Mouse (Mus musculus) cerebellum, postnatal 36 days (tissue): ENCODE data around the gene Sdr39u1.
A peak's percentile ranks its signal among the peaks of the same experiment; 100 is the strongest.

Experiments
- DNase-seq, 2 experiments: peaks; one replicate each; pipeline ENCODE4 v3.0.0; 2021 to 2022; ENCODE audit warnings: mixed read lengths in 2 of 2

Gene Sdr39u1

DNA sequence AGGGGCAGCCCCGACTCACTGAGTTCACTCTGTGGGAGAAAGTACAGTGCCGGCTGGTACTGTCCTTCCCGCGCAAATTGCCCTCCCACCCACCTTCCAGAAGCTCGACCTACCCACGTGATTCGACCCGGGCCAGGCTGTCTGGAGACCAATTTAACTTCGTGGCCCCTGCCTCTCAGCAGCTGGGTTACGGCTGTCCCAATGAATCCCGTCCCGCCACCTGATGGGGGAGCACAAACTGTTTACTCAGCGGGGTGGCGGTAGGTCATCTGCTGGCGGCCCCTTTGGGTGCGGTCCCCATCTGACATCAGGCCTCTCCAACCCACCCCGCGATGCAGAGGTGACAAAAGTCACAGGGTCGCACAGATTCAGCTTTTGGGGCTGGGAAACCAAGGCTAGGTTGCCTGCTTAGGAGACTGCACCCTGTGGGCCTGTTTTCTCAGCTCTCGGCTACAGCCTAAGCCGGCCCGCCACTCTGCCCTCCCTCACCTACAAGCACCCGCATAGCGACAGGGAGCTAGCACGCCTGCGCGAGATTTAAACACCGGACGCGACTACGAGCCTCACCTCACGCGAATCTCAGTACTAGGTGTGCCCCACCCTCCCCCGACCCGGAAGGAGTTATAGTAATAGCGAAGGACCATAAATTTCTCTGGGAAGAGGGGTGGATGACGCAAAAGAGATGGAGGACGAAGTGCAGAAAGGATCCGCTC, at the start of gene Sdr39u1:
Sdr39u1 (minus strand) TSS at position 593 of the 713 bp plus-strand sequence.
- peak; percentile 92 to 93 for DNase-seq

DNA sequence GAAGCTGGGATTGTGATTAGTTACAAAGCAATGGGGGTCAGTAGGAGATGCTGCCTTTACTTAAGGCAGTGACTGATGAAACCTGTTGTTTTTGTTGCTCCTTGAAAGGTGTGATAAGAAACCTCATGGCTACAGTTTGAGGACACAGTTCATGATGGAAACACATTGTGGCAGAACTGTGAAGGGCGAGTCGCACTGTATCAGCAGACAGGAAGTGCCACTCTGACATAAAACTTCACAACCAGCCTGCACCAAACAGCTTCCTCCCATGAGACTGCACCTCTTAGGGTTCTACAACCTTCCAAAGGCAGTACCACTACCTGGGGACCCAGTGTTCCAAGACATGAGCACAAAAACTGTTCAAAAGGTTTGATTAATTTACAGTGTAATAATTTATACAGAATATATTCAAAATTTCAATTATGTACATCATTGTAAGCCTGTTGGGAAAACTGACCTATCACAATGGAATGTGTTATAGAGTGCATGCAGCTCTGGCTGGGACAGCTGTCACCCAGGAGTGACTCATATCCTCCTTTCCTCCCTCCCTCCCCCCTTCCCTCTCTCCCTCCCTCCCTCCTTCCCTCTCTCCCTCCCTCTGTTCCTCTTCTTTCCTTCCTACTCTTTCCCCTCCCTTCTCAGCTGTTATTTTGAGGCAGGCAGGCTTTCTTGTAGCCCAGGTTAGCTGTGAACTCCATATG, 46.3 kb upstream of the Sdr39u1 start:
- no peak for DNase-seq

DNA sequence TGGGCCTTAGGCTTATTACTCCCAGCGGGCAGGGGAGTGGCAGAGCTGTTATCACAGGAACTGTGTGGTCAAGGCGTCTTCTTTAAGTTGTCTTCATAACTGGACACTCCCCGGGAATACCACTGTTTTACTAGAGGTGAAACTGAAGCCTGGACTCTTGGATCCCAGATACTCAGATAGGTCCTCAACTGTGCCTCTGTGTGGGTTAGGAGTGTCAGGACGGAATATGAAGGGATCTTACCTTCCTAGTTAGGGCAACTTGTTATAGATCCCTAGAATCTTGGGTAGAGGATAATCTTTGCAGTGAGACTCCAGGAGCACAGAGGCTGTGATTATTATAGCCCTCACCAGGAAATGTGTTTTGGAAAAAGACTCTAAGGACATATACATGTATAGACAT, 44.5 kb upstream of the Sdr39u1 start, which contains the start of gene Cma1:
Cma1 (minus strand) TSS at position 101 of the 400 bp plus-strand sequence.
- no peak for DNase-seq

DNA sequence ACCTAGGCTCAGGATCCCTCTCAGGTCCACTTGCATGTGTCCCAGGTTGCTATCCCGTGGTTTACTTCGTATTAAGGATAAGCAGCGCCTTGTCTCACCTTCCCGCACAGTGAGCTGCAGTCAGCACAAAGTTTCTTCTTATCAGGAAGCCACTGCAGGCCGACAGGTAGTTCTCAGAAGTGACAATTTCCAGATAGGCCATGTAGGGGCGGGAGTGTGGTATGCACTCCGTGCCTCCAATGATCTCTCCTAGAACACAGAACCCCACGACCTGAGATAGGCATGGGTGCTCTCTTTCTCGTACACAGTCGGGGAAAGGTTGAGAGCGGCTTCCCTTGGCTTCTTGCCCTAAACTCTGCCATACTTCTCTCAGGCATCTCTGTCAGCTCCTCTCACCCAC, 43.5 kb upstream of the Sdr39u1 start:
- DNase-seq: no peak

DNA sequence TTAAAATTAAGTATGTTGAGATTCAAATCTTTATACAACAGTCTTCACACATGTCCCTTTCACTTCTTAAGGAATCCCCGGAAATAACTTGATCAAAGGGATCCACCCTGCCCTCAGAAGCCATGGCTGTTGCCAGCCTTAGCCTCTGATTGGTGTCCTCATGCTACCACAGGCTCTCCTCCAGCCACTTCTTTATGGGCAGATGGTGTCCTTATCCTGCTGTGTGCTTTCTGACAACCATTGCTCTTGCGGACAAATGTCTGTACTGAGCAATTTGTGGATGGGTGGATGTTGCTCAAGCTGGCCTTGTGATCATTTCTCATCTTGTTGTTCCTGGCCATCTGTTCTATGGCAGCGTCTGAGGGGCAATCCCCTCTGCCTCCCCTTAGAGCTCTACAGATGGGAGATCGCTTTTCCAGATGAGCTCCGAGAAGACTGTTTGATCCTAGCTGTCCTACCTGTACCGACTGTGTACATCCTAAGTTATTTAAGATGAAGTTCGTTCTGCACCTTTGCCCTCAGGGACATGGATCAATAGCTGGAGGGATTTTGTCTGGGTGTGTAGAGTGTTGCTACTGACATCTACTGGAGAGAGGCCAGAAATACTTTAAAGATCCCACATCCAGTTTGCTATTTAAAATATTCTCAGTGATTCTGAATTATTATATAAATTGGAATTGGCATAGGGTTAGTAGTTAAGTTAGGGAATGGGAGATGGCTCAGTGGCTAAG, 40.1 kb upstream of the Sdr39u1 start:
- DNase-seq: peak in 1 of 2 experiments; percentile 12

DNA sequence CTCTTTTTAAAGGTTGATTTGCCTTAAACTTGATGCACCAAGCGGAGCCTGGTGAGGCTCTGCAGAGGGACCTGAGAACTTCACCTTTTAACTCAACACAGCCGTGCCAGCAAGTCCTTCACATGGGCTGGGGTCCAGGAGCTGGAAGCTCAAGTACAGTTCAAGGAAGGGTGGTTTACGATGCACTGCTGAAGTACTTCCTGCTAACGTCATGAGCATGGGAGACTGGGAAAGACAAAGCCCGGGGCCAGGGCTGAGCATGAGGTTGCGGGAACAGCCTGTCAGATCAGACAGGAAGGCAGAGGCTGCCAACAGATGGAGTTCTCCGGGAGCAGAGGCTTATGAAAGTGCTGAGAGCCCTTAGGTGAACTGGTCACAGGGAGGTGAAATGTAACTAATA, 33.5 kb upstream of the Sdr39u1 start:
- no peak for DNase-seq

DNA sequence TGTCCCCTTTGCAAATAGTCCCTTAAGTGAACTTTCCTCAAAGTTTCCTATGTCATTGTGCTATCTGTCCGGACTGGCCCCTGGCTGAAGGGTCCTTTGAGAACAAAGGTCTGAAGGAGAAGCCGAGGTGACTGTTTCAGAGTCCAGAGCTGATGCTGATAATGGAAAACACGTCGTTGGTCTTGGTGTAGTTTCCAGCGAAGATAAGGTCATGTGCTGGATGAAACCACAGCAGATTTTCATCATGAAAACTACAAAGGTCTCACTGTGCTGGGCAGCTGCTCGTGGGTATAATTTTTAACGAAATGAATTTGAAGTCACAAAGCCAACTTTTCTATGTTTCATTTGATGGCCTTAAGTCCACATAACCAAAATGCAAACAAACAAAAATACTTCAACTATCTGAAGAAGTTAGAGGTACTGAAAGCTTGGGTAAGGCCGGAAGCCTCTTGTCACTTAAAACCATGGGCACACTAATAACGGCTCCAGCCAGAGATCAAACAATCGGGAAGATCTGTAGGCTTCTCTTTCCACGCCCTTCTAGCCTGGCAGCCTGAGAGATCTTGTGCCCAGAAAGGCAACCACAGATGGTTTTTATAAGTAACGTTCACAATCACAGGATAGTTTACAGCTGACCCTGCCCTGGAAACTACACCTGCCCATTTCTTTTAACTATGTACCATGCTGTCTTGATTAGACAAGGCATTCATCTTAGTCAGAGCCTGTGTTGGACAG, 29.3 kb upstream of the Sdr39u1 start:
- DNase-seq: no peak

DNA sequence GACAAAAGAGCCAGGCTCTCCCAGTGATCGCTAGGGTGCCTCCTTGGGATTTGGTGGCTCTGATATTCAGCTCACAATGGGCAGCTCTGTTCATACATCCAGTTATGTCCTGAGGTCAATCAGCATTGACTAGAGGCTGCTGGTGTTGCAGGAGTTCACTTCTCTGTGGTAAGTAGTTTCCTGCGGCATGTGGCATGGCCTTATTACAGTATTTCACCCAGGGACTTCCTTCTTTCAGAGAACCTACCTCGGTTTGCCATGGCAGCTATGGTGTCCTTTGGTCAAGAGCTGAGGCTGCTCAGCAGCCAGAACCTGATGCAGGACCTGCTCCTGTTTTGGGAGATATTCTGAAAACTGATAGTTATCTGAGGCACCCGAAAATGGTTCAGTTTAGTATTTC, 26.8 kb upstream of the Sdr39u1 start:
- no peak for DNase-seq

DNA sequence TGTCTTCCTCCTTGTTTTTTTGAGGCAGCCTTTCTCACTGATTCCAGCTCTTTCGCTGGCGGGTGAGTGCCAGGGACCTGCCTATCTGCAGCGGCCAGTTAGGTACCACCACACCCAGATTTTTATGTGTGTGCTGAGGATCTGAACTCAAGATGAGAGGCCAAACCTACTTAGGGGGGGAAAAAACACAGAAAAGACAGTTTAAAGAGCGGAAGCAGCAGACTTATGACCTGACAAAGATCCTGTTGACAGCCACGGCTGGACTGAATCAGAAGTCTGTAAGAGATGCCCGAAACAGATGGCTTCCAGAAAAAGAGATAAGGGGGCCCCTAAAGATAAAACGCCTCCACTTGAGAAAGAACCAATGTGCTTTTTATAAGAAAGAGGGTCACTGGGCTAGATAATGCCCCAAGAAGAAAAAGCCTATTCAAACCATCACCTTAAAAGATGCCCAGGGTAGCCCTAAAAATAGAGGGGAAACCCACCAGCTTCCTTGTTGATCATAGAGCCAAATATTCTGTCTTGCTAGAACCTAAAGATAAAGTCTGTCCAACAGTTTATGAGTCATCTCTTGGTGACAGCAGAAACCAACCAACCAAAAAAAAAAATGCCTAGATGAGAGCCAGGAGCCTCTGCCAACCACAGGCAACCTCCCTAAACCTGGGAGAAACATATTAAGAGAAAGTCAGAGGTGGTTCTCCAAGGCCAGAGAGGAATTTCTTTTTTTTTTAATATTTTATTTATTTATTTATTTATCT, 22.6 kb upstream of the Sdr39u1 start:
- no peak for DNase-seq

DNA sequence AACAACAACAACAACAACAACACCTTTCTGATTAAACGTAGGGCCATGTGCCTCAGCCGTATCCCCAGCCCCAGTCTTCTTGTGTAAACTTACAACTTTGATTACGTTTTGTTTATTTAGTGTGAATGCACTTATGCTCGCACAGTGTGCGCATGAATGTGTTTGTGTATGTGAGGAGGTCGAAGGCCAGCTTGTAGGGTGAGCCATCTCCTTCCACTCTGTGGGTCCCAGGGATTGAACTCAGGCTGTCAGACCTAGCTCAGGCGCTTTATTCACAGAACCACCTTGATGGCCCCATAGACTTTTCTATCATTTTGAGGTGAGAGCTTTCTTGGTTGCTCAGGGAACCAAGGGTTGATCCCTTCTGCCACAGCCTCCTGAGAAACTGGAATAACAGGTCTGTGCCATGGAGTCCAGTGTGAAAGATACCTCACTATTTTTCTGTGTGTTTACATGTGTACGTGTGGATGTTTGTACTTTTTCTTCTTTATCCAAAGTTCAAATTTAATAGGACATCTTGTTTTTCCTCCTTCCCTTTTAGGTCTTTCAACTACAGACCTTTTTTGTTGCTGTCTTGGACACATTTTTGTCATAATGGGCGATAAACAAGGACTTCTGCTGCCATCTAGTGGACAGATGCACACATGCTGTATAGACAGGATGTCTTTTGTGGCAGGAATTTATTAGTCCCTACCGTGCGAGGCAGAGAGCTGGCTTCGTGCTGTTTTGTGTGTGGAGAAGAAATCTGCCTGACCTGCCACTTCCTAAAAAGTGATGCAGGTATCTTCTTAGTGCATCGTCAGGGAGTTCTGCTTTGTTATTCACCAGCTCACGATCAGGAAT, 18.4 kb upstream of the Sdr39u1 start:
- DNase-seq: peak; percentile 70 to 85

DNA sequence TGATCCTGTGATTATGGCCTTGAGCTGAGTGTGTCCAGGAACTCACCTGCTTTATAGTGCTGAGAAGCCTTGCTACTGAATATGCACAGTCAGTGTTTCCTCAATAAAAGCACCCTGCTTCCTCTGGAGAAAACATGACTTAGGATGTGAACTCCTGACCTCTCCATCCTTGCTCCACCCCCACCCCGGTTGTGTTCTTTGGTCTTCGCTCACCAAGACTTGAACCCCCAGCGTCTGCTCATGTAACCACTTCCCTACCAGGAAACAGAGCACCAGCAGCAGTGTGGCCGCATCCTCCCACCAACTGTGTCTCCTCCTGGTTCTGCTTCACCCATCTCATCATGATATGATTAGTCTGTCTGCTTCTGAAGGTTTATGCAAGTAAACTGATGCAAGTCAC, 13.3 kb upstream of the Sdr39u1 start:
- no peak for DNase-seq

DNA sequence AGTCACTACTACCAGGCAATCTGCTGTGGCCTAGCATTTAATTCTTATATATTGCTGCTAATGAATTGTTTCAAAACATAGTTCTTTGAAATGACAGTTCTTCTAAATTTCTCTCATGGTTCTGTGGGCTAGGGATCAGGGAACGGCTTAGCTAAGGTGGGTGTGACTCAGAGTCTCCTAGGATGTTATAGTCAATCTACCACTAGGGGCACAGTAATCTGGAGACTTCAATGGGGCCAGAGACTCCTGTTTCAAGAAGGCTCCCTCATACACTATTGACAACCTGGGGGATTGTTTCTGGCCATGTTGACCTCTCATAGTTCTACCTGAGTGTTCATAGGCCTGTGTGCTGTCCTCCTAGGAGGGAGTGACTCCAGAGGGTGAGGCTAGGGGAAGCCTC, 5.4 kb upstream of the Sdr39u1 start:
- DNase-seq: no peak

DNA sequence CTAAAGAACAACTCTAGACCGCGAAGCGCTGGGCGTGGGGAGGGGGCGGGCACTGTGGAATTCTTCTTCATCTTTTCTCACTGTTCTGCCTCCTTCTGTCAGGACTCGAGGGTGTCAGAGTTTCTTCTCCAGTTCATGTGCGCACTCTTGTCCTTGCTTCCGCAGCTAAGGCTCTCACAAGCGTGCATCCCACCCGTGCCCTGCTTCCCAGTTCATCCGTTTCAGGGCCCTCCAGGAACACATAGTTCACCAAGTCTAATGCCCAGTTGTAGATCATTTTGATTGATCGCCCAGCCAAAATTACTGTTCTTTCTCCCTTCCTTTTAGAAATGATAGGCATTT, 292 bp upstream of the Sdr39u1 start:
- no peak for DNase-seq

DNA sequence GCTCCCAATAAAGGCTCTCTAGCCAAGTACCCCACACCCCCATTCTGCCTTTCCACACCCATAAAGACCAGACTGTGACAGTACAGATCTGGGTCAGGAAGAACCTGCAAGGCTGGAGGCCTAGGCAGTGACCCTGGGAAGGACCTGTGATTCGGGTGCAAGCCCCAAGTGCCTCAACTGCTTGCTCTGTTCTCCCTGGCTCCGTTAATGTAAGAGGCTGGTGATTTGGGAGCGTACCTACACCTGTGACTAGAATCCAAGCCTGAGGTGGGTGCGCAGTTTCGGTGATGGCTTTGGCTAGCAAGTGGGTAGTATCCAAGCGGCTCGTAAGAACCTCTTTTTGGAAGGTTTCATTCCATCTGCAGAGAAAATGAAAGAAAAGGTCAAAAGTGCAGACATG, 1.1 kb downstream of the Sdr39u1 start:
- no peak for DNase-seq

DNA sequence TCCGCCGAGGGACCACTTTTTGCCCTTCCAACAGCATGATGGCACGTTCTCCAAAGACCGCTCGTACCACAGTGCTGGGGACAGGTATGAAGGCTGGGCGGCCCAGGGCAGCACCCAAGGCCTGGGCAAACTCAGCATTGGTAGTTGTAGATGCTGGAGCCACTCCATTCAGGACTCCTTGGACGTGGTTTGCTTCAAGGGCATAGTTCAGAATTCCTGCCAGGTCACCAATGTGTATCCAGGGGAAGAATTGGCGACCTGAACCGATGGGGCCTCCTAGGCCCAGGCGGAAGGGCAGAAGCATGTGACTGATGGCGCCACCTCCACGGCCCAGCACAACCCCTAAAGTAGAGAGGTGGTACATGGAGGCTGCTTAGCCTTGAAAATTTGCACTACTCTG, 2.4 kb downstream of the Sdr39u1 start:
- DNase-seq: no peak

DNA sequence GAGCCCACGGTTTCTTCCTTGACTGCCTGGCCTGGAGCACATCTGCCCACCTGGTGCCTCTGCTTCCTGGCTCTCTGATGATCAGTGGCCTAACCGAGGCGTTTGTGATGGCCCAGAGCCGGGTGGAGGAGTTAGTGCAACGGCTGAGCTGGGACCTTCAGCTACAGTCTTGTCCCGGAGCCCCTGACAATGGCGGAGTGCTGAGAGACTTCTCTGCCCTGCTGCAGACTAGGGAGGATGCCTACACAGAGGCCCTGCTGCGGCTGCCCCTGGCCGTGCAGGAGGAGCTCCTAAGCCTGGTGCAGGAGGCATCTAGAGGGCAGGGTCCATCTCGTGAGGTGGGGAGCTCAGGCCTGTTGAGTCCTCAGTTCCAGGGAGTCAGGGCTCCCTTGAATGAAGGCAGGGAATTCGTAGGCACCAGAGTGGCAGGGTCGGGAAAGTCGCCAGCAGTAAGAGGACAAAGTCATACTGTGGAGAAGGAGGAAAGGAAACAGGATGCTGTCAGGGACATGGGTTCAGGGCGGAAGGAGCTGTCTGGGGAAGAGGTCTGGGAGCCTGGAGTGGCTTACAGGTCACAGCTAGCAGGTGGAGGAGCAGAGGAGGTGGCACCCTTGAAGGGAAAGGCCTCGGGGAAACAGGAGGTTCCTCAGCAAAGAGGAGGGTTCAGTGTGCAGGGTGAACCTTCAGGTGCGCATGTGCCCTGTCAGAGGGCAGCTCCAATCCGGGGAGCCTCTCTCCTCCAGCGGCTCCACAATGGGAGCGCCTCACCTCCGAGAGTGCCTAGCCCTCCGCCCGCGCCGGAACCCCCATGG, 13.3 kb downstream of the Sdr39u1 start:
- DNase-seq: no peak

DNA sequence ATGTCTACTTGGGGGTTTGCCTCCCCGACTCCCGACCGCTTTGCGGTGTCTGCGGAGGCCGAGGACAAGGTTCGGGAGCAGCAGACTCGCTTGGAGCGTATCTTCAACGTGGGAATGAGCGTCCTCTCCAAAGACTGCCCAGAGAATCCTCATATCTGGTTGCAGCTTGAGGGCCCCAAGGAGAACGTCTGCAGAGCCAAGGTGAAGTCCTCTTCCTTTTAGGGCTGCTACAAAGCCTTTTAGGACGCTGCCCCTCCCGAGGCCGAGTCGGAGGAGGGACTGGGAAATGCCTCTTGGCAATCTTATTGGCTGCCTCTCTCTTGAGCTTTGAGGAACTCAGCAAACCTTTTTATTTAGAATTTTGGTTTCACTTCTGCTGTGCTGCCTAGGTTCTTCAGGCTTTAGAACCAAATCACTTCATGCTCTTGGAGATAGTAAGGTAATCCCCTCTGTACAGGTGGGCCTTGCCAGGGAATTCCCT, 14.3 kb downstream of the Sdr39u1 start:
- peak; percentile 51 to 68 for DNase-seq

DNA sequence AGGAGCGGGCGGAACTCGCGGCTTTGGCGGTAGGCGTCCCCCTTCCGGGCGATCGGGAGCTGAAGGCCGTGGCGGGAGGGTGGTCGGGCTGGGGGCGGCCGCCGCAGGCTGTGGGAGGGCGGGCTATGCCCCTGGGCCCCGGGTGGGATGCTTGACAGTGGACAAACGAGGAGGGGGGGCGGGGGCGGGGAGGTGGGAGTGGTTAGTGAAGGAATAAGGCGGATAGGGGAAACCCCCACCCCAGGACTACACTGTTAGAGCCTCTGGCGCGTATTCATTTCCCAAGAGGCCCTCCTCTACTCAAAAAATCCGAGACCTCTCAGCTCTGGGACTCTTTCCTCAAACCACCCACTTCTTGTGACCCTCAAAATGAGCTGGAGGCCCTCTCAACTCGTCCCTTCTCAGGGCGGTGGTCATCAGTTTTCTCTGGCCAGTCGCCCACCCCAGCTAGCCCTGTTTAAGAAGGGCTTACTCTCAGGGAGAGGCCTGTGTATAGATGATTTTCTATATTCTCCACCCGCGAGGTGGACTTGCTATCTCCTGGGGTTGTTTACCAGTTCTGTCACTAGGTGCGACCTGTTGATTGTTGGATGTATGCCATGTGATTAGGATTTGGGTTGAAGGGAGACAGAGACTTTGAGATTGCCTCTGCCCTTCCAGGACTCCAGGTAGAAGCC, 14.8 kb downstream of the Sdr39u1 start:
- DNase-seq: no peak

DNA sequence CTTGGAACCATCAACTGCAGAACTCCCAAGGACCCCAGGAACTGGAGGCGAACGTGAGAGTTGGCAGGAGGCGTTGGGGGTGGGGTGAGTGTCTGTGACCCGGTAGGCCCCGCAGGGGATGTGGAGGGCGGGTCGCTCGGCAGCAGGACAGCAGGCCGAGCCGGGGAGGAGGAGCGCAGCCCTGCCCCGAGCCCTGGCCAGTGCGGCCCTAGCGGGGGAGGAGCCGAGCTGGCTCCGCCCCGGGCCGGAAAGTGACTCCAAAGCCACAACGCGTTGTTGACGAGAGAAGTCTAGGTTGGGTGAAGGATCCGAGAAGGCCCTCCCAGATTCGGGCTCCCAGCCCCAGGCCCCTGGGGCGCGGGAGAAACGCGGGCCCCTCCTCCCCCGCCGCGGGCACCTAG, 15.4 kb downstream of the Sdr39u1 start, which contains the start of gene Khnyn:
Khnyn (plus strand) TSS at position 235 of the 401 bp plus-strand sequence.
- DNase-seq: peak; percentile 90 to 95

DNA sequence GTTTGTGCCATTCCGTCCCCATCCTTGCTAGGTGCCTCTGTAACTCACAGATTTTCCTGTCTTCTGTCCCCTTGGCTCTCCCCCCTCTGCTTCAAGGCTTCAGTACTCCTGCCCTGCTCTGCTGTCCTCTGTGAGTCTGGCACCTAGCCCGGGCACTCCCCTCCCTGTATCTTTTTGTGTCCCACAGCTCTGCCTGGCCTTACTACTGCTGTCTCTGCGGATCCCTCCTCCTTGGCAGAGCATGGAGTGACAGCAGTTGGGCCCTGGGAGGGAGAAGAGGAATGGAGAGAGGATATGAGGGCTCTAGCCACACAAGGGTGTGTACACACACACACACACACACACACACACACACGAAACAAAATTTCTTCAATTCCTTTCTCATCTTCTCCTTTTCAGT, 15.9 kb downstream of the Sdr39u1 start, which contains the start of gene Cbln3:
Cbln3 (minus strand) TSS at position 227 of the 400 bp plus-strand sequence.
- DNase-seq: peak; percentile 99
